Mouse (Mus musculus) midbrain, embryonic 14.5 days (tissue): ENCODE measurements around the gene Zfc3h1. TPM values are rescaled to one million over a fixed set of nuclear protein-coding genes. Genes with fewer than 3 reads are reported as not detected.

ENCODE experiments used
- ATAC-seq: fragments of 200-750 bp; cut with Nextera tagmentation; 2 replicates; pipeline ENCODE4 v1.8.0; 2017; ENCODE audit warnings: moderate number of reproducible peaks, moderate library complexity; ENCODE audit not compliant: low FRiP score, low TSS enrichment
- DNase-seq: peaks from one replicate; pipeline ENCODE4 v3.0.0-alpha.2; 2015
- H3K27ac ChIP-seq: fragments of 300-500 bp; sonication (generic); replicated peaks from 2 replicates; pipeline ENCODE4 v1.5.1; 2014; ENCODE audit warnings: mild to moderate bottlenecking, low read depth, low read length, moderate library complexity
- H3K27me3 ChIP-seq: fragments of 300-500 bp; sonication (generic); 2 replicates; pipeline ENCODE4 v1.6.1; 2014; ENCODE audit warnings: low read length, control low read depth, mixed read lengths; ENCODE audit not compliant: control insufficient read depth, insufficient read depth
- H3K36me3 ChIP-seq: fragments of 300-500 bp; sonication (generic); 2 replicates; pipeline ENCODE4 v1.6.1; 2014; ENCODE audit warnings: low read length, control low read depth; ENCODE audit not compliant: control insufficient read depth, insufficient read depth
- H3K4me1 ChIP-seq: fragments of 300-500 bp; sonication (generic); 2 replicates; pipeline ENCODE4 v1.6.1; 2014; ENCODE audit warnings: mild to moderate bottlenecking, antibody characterized with exemption, low read length, control low read depth; ENCODE audit not compliant: control insufficient read depth, insufficient read depth
- H3K4me2 ChIP-seq: fragments of 300-500 bp; sonication (generic); 2 replicates; pipeline ENCODE4 v1.6.1; 2014; ENCODE audit warnings: mild to moderate bottlenecking, low read length, moderate library complexity
- H3K4me3 ChIP-seq: fragments of 300-500 bp; sonication (generic); replicated peaks from 2 replicates; pipeline ENCODE4 v1.5.1; 2014; ENCODE audit warnings: low read depth, low read length
- H3K9ac ChIP-seq: fragments of 300-500 bp; sonication (generic); replicated peaks from 2 replicates; pipeline ENCODE4 v1.6.1; 2014; ENCODE audit warnings: mild to moderate bottlenecking, low read length, moderate library complexity
- H3K9me3 ChIP-seq: fragments of 300-500 bp; sonication (generic); 2 replicates; pipeline ENCODE4 v1.6.1; 2016; ENCODE audit warnings: low read length, control low read depth, mixed read lengths; ENCODE audit not compliant: control insufficient read depth
- WGBS: fragments of 180-500 bp; shearing (Covaris S2); extraction: QIAGEN DNeasy Blood & Tissue Kit; methylation state at CpG from one replicate; pipeline ENCODE4 v1.1.7; 2014; 5-methylcytosine and 5-hydroxymethylcytosine counted together
- polyA plus RNA-seq: library from polyadenylated mRNA; unstranded; fragments of >200 nt; fragmentation: Nextera tagmentation; extraction: Ambion mirVana; gene quantifications from 2 replicates; pipeline ENCODE4 v1.2.1, GENCODE M21; 2014

Gene Zfc3h1
- polyA plus RNA-seq, 1 experiment from 2014 or later = 25.4 TPM

GRCm38 (mm10) chr10:115406393-115406792 lies 21.6 kb downstream of the Zfc3h1 start:
- Histone ChIP-seq H3K27me3 (no peaks in the 10 kb centered on the region), H3K36me3 (peaks cover 80% of the 10 kb centered on the region), H3K4me1 (no peaks in the 10 kb centered on the region), H3K9ac (no peak overlapping the region), H3K4me3 (no peak overlapping the region), H3K9me3 (no peaks in the 10 kb centered on the region), H3K4me2 (no peak overlapping the region), H3K27ac (no peak overlapping the region)
- DNase-seq = peak; percentile 89
- WGBS = 68% methylated on average over 6 of the region's 6 CpGs
- no peak for ATAC-seq

DNA sequence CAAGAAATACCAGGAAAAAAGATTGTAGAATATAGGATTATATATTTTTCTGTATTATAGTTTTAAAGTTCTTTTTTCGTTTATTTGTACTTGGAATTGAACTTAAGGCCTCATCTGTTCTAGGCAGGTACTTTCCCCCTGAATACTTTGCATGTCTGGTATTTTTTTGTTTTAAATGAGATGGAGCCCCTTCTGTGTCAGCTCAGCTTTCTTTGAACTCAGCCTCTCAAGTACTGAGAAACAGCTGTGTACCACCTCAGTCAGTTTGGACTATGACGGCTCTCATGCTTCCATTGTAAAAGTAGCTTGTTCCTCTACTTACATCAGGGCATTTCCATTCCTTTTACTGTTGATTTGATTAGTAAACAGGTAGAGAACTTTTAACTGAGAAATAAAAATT lies 28.7 kb downstream of the Zfc3h1 start:
- ATAC-seq (no peak), DNase-seq (no peak)
- Histone ChIP-seq H3K27ac (no peak overlapping the region), H3K9ac (no peak overlapping the region), H3K9me3 (no peaks in the 10 kb centered on the region), H3K36me3 (peaks cover 86% of the 10 kb centered on the region), H3K27me3 (no peaks in the 10 kb centered on the region), H3K4me2 (no peak overlapping the region), H3K4me1 (no peaks in the 10 kb centered on the region), H3K4me3 (no peak overlapping the region)
- WGBS = 89% methylated on average over 2 of the region's 2 CpGs

DNA sequence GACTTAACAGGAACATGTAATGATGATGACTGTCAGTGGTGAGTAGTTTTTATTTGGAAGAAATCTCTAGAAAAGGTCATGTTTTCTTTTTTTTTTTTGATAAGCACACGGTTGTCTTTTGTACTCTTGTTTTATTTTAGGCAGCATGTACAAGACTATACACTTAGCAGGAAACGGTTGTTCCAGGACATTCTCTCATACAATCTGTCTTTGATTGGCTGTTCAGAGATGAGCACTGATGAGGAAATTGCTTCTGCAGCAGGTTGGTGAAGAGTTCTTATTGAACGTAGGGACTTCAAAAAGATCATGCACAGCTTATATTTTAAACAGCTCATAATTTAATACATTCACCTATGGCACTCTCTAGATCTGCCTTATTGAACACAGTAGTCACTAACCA lies 29.3 kb downstream of the Zfc3h1 start:
- 93% methylated on average over 3 of the region's 3 CpGs for WGBS
- Histone ChIP-seq H3K4me3 (no peak overlapping the region), H3K27ac (no peak overlapping the region), H3K9me3 (no peaks in the 10 kb centered on the region), H3K9ac (no peak overlapping the region), H3K4me2 (no peak overlapping the region), H3K4me1 (no peaks in the 10 kb centered on the region), H3K27me3 (no peaks in the 10 kb centered on the region), H3K36me3 (peaks cover 87% of the 10 kb centered on the region)
- ATAC-seq (no peak), DNase-seq (no peak)

DNA sequence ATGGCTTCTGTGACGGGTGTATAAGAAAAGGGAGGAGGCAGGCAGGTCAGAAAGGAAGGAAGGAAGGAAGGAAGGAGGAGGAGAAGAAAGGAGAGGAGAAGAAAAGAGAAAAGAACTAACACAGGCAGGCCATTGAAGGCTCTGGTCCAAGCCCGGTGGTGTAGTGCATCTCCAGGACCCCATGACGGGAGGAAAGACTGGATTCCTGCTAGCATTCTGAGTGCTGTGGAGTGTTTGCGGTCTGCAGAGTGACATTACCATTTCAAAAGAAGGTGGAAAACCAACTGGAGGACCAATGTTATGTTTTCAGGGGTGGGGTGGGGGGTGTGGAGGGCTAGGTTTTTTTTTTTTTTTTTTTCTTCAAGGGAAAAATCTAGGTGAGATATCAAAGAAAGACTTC lies 37.2 kb downstream of the Zfc3h1 start:
- 75% methylated on average over 4 of the region's 4 CpGs for WGBS
- no peaks in the 10 kb centered on the region for H3K9me3 ChIP-seq
- ATAC-seq = no peak
- no peak overlapping the region for H3K27ac ChIP-seq
- H3K9ac ChIP-seq = no peak overlapping the region
- no peak overlapping the region for H3K4me3 ChIP-seq
- H3K36me3 ChIP-seq = peaks cover 63% of the 10 kb centered on the region
- H3K4me1 ChIP-seq = no peaks in the 10 kb centered on the region
- DNase-seq = no peak
- H3K4me2 ChIP-seq = no peak overlapping the region
- H3K27me3 ChIP-seq = no peaks in the 10 kb centered on the region

- WGBS = 64% methylated on average over 2 of the region's 2 CpGs
- Histone ChIP-seq H3K4me2 (no peak overlapping the region), H3K27ac (no peak overlapping the region), H3K36me3 (peaks cover 63% of the 10 kb centered on the region), H3K4me1 (no peaks in the 10 kb centered on the region), H3K9ac (no peak overlapping the region), H3K27me3 (no peaks in the 10 kb centered on the region), H3K4me3 (no peak overlapping the region), H3K9me3 (no peaks in the 10 kb centered on the region)
- DNase-seq = peak; percentile 19
- no peak for ATAC-seq
Observed at GRCm38 (mm10) chr10:115425351-115425750, 40.6 kb downstream of the Zfc3h1 start.

- H3K36me3 ChIP-seq = peaks cover 27% of the 10 kb centered on the region
- H3K4me2 ChIP-seq = no peak overlapping the region
- WGBS = 86% methylated on average over 4 of the region's 4 CpGs
- no peaks in the 10 kb centered on the region for H3K27me3 ChIP-seq
- DNase-seq (no peak), ATAC-seq (no peak; the same call in 1 of the 2 replicates)
- no peak overlapping the region for H3K9ac ChIP-seq
- no peak overlapping the region for H3K4me3 ChIP-seq
- H3K4me1 ChIP-seq = 0 out of 2 replicates have a peak, but pooled peaks cover 2% of the 10 kb centered on the region
- H3K27ac ChIP-seq = no peak overlapping the region
- H3K9me3 ChIP-seq = no peaks in the 10 kb centered on the region
Observed at GRCm38 (mm10) chr10:115437286-115437685, 52.5 kb downstream of the Zfc3h1 start.

GRCm38 (mm10) chr10:115448614-115449013 lies 63.9 kb downstream of the Zfc3h1 start:
- Histone ChIP-seq H3K9me3 (0 out of 2 replicates have a peak, but pooled peaks cover 8% of the 10 kb centered on the region), H3K4me2 (no peak overlapping the region), H3K27ac (no peak overlapping the region), H3K36me3 (no peaks in the 10 kb centered on the region), H3K4me3 (no peak overlapping the region), H3K27me3 (no peaks in the 10 kb centered on the region), H3K4me1 (no peaks in the 10 kb centered on the region), H3K9ac (no peak overlapping the region)
- DNase-seq (no peak), ATAC-seq (no peak)
- 92% methylated on average over 13 of the region's 13 CpGs for WGBS

DNA sequence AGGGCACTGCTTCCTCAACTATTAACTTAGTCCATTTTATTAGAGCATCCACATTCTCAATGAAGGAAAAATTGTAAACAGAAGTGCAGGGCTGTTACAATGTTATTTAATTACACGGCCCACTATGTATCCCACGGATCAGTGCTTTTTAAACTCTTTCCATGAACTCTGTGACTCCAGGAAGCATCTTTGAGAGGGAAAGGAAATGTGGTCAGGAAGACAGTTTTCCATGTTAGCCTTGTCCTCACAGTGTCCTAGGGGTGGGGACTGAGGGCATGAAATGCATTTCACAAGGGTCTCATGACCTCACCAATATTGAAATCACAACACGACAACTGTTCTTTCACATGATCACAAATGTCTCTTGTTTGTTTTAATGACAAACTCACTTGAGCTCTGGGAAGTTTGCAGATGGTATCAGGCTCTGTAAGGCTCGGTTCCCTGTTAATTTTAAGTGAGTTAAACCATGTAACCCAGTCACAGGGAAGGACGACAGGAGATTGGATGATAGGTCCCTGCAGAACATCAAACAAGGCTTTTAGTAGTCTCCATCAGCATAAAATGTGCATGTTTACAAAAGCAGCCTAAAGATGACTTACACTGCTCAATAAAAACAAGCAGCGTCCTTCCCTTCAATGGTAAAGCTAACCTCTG lies 72.7 kb downstream of the Zfc3h1 start:
- no peak overlapping the region for H3K4me3 ChIP-seq
- no peak for ATAC-seq
- no peak for DNase-seq
- no peak overlapping the region for H3K4me2 ChIP-seq
- H3K4me1 ChIP-seq = no peaks in the 10 kb centered on the region
- no peaks in the 10 kb centered on the region for H3K27me3 ChIP-seq
- WGBS = 82% methylated on average over 6 of the region's 6 CpGs
- no peak overlapping the region for H3K27ac ChIP-seq
- no peaks in the 10 kb centered on the region for H3K9me3 ChIP-seq
- H3K36me3 ChIP-seq = no peaks in the 10 kb centered on the region
- no peak overlapping the region for H3K9ac ChIP-seq

DNA sequence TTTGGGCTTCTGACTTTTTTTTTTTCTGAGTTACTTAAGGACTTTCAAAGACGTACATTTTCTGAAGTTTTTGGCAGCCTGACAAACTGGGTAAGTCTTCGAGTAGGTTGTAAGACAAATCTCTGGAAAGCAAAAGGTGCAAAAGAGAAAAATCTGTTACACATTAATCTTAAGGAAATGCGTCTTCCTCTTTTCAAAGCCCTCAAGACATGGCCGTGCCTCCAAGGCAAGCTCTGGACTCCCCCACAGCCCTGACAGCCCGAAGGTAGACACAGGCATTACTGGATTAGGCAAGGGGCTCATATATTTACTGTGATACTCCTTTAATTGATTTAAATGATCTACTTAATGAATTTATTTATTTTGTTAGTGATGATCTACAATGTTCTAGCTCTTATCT lies 77.9 kb downstream of the Zfc3h1 start:
- whole genome bisulfite sequencing = 75% methylated on average over 5 of the region's 5 CpGs
- no peak for ATAC-seq

More for the DNA sequence above, 77.9 kb downstream of the Zfc3h1 start:
- H3K9ac ChIP-seq = no peak overlapping the region
- no peaks in the 10 kb centered on the region for H3K4me1 ChIP-seq
- no peaks in the 10 kb centered on the region for H3K27me3 ChIP-seq
- H3K4me2 ChIP-seq = no peak overlapping the region
- H3K36me3 ChIP-seq = no peaks in the 10 kb centered on the region
- H3K9me3 ChIP-seq = no peaks in the 10 kb centered on the region
- H3K27ac ChIP-seq = no peak overlapping the region
- H3K4me3 ChIP-seq = no peak overlapping the region
- no peak for DNase-seq
